Mouse (Mus musculus): ENCODE measurements at regions not wholly inside any gene's neighbourhood (a gene's known extent, or its start where the extent isn't known, plus 50 kb on each side); places are given as distances from the start of the nearest gene placed in this dataset.

GRCm38 (mm10) chr11:71414403-71415140, 184.0 kb upstream of the Nlrp1b start:
- DNase-seq: peak; percentile 86

GRCm38 (mm10) chr11:71415451-71415850, 184.9 kb upstream of the Nlrp1b start:
- no peak for DNase-seq

GRCm38 (mm10) chr11:71422291-71422840, 191.8 kb upstream of the Nlrp1b start:
- peak; percentile 27 for DNase-seq

- no peak for DNase-seq
Observed at GRCm38 (mm10) chr11:71423242-71423641, 192.7 kb upstream of the Nlrp1b start.

- DNase-seq: peak; percentile 75
Observed at GRCm38 (mm10) chr11:71424879-71425278, 194.3 kb upstream of the Nlrp1b start.

- peak; percentile 44 for DNase-seq
Observed at GRCm38 (mm10) chr11:71429739-71430138, 199.2 kb upstream of the Nlrp1b start.

- DNase-seq: no peak
Observed at GRCm38 (mm10) chr11:71434241-71434640, 203.7 kb upstream of the Nlrp1b start.

GRCm38 (mm10) chr11:71434886-71435285, 204.4 kb upstream of the Nlrp1b start:
- DNase-seq: no peak

- DNase-seq: no peak
Observed at GRCm38 (mm10) chr11:71435745-71436144, 205.2 kb upstream of the Nlrp1b start.

GRCm38 (mm10) chr11:71436335-71436734, 205.8 kb upstream of the Nlrp1b start:
- peak; percentile 29 for DNase-seq

GRCm38 (mm10) chr11:71436801-71437200, 206.3 kb upstream of the Nlrp1b start:
- no peak for DNase-seq

GRCm38 (mm10) chr11:71439871-71440270, 209.3 kb upstream of the Nlrp1b start:
- peak; percentile 90 for DNase-seq

- peak; percentile 68 for DNase-seq
Observed at GRCm38 (mm10) chr11:71440392-71440791, 209.9 kb upstream of the Nlrp1b start.

- peak; percentile 79 for DNase-seq
Observed at GRCm38 (mm10) chr11:71444056-71444455, 213.5 kb upstream of the Nlrp1b start.

- peak; percentile 91 for DNase-seq
Observed at GRCm38 (mm10) chr11:71446641-71447040, 216.1 kb upstream of the Nlrp1b start.

GRCm38 (mm10) chr11:71447841-71448745, 217.6 kb upstream of the Nlrp1b start:
- peak; percentile 86 for DNase-seq

- DNase-seq: no peak
Observed at GRCm38 (mm10) chr11:71480094-71480493, 249.6 kb upstream of the Nlrp1b start.

GRCm38 (mm10) chr11:71497863-71498262, 251.9 kb upstream of the Wscd1 start:
- DNase-seq: peak; percentile 87

GRCm38 (mm10) chr11:71498299-71498698, 251.4 kb upstream of the Wscd1 start:
- peak; percentile 20 for DNase-seq

GRCm38 (mm10) chr11:71502156-71502555, 247.6 kb upstream of the Wscd1 start:
- DNase-seq: no peak

- no peak for DNase-seq
Observed at GRCm38 (mm10) chr11:71512271-71513066, 237.3 kb upstream of the Wscd1 start.

- DNase-seq: no peak
Observed at GRCm38 (mm10) chr11:71513067-71513350, 236.7 kb upstream of the Wscd1 start.

GRCm38 (mm10) chr11:71515264-71515663, 234.5 kb upstream of the Wscd1 start:
- peak; percentile 86 for DNase-seq
